Mouse (Mus musculus) embryonic fibroblast, embryonic 13.5 days (primary cell): Measurements from ENCODE around the gene Carhsp1.

Experiments
- CTCF ChIP-seq: IDR thresholded peaks from 2 replicates; pipeline ENCODE4 v1.5.1; 2011; ENCODE audit warnings: mild to moderate bottlenecking, control low read depth, low read length, moderate library complexity, borderline replicate concordance; ENCODE audit not compliant: insufficient read depth
- POLR2A ChIP-seq: IDR thresholded peaks from 2 replicates; pipeline ENCODE4 v1.6.1; 2011; ENCODE audit warnings: low read depth, mild to moderate bottlenecking, control low read depth, low read length, moderate library complexity

DNA sequence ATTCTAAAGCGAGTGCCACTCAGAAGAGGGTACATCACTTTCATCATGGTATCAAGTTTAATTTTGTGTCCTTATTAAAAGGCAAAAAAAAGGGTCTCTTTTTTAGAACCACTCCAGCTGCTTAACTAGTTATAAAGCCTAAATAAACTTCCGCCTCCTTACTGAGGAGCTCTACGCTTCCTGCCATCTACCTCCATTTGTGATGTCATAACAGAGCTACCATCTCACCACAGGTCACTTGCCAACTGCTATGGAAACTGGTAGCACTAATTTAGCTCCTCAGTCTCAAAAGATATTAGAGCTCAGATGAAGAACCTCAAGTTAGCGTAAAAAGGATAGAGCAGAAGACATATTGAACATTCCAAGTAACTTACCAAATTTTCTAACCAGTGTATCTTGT is 48.5 kb upstream of the Carhsp1 start:
- TF ChIP-seq POLR2A (no peak), CTCF (no peak)
